Mouse (Mus musculus) gastrocnemius, adult 18-20 months (tissue): ENCODE results near the gene Tesk1. TPM values are rescaled to one million over a fixed set of nuclear protein-coding genes. Genes with fewer than 3 reads are reported as not detected.
A peak's percentile ranks its signal among the peaks of the same experiment; 100 is the strongest.

Experiments
- DNase-seq: peaks from one replicate; pipeline ENCODE4 v3.0.0; 2021; ENCODE audit warnings: low spot score
- total RNA-seq, 2 experiments: library from RNA; stranded (reverse); gene quantifications; 2 replicates each; pipeline ENCODE4 v1.2.3; 2021

Gene Tesk1
- total RNA-seq, 2 experiments from 2014 or later, result 56.2 to 60.8 TPM

DNA sequence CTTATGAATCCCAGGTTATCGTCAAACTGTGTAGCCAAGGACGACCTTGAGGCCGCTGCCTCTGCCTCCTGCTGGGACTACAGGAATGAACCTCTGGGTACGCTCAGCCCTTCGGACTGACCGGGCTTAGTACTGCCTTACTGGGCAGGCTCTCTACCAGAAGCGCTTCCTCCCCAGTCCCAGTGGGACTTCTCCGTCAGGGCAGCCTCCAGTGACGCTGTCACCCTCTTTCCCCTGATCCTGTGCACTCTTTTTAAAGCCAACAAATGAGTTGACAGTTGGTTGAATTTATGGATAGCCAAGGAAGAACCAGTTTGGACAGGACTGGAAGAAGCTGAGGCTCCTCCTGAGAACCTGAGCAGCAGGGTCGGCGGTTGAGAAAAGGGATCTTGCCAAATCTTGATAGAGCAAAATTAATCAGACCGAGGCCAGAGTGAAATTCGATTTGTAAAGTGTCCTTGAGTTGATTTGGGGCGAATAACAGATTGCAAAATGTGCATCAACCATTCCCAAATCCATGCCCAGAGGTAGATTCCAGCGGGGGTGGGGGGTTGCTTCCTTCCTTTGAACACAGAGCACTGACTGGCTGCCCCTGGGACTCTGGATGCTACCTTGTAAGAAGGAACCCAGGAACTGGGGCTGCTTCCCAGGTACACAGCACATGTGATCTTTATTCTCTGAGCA is 22.6 kb upstream of the Tesk1 start:
- DNase-seq, result peak; percentile 43

DNA sequence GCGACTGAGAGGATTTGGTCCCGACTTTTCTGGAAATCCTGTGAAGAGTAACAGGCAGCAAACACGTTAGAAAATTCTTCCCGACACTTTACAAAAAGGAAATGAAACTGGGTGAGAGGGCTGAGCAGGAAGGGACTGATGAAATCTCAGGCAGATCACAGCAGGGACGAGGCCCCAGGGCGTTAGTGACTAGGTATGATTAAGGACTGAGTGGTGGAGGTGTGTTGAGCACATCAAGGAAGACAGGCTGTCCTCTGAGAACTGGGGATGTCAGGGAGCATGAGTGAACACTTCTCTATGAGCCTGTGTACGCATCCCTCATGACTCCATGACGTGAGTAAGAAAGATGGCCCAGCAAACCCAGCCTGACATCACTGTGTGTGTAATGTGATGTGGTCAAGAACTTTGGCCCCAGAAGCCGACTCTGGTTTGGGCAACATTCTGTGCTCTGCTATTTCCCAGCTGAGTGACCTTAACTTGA is 21.9 kb upstream of the Tesk1 start:
- DNase-seq, result peak; percentile 36

DNA sequence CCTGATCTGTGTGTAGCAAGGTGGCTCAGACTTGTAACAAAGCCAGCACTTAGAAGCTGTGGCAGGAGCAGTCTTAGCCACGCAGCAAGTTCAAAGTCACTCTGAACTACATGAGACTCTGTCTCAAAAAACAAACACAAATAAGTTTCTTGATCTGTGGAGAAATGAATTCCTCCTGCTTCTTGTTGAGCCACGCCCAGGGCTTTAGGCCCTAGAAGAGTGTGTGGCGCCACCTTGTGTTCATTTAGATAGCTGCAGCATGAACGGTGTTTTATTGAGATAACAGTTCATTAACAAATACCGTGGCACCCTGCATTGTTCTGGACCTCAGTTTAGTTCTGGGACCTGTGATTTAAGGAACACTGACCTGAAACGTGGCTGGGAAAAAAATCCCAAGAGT is 21.4 kb upstream of the Tesk1 start:
- DNase-seq, result peak; percentile 88

DNA sequence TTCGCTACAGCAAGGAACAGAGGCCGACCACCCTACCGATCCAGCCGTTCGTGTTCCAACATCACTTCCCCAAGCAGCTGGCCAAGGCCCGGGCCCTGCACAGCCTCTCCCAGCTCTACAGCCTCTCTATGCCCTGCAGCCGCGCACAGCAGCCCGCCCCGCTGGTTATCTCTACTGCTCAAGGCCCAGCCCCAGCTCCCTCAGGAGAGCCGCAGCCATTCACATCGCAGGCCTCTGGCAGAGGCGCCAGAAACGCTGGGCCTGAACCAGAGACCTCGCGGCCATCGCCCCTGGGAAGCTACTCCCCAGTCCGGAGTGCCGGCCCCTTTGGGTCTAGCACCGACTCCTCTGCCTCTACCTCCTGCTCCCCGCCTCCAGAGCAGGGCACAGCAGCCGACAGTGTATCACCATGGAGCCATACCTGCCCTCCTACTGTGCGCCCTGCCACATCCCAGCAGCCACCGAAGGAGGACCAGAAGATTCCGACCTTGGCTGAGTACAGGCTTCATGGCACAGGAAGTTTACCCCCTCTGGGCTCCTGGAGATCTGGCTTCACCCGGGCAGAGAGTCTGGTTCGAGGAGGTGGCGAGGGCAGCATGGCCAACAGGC is 20.0 kb upstream of the Tesk1 start:
- DNase-seq, result peak; percentile 1

DNA sequence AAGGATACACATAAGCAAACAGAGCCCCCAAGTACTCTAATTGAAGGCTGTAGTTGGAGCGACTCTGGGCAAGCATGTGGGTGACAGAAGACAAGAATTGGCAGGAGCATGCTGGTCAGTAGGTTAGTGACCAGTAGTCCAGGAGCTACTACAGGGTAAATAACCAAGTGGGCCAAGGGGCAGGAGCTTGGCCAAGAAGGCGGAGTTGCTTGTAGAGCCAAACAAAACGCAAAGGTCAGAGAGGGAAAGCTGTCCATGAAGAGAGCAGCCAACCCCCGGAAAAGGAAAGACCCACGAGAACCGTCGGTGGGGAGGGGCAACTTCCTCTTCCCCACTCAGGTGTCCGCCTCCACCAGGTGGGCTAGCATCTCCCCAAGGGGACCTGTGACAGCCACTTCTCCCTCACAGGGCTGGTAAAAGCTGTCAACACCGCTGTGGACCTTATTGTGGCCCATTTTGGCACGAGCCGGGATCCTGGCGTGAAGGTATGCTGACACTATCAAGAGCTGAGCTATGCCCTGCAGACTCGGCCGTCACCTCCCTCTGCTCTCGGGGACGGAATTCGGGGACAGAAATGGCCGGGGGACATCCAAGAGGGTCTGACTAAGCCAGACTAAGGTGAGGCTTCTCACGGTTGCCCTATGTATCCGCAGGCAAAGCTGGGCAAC is 18.3 kb upstream of the Tesk1 start:
- DNase-seq, result peak; percentile 26

DNA sequence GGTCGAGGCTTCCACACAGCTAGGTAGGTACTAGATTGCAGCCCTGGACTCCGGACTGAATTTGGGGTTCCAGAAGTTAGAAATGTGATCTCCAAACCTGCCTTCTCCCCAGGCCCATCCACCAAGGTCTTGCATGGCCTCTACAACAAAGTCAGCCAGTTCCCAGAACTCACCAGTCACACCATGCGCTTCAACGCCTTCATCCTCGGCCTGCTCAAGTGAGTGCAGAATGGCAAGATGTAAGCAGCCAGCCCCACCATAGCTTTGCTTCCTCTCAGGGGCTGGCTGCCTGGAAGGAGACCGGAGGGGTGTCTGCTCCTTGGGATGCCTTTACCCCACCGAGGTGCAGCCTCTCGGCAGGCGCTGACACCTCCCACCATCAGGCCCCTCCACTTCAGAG is 17.7 kb upstream of the Tesk1 start:
- no peak for DNase-seq

DNA sequence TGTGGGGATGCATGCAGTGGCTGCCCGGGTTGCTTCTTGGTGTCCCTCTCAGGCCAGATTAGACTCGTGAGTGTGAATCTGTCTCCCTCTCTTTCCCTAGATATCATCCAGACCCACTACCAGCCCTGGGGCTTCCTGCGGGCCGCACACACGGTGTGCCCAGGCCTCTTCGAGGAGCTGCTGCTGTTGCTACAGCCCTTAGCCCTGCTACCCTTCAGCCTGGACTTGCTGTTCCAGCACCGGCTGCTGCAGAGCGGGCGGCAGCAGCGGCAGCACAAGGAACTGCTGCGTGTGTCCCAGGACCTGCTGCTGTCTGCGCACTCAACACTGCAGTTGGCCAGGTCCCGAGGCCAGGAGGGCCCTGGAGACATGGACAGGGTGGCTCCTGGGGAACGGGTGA is 16.5 kb upstream of the Tesk1 start:
- DNase-seq, result no peak

DNA sequence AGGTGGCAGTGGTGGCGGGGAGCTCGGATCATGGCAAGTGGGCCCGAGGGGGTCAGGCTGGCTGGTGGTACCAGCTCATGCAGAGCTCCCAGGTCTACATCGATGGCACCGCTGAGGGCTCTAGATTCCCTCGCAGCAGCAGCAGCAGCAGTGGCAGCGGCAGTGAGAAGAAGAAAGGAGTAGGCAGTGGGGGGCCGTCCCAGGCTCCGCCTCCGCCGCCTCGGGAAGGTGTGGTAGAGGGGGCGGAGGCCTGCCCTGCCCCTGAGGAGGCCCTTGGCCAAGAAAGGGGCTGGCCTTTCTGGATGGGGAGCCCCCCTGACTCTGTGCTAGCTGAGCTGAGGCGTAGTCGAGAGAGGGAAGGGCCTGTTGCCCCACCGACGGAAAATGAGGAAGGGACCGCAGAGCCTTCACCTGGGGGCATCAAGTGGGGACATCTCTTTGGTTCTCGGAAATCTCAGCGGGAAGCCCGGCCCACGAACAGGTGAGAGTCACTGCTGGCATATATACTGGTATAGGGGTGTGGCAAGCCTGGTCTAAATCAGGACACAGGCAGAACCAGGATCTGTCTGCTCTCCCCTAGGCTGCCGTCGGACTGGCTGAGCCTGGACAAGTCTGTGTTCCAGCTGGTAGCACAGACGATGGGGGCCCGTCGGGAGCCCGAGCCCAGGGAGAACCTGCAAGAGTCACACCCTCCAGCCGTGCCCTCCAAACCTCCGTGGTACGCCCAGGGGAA is 15.9 kb upstream of the Tesk1 start:
- DNase-seq, result no peak

DNA sequence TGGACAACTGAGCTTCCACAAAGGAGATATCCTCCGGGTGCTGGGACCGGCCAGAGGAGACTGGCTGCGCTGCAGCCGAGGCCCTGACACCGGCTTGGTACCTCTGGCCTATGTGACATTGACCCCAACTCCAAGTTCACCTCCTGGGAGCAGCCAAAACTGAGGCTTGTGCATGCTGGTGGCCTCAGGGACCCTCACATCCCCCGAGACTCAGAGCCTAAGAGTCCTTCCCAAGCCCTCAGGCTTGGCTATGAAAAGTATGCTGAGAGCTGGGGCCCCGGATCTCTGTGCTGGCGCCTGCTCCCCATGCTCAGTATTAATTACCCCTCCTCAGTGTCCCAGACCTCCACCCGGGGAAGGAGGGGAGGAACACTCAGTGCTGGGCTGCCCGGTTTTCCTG is 15.3 kb upstream of the Tesk1 start:
- DNase-seq, result no peak

DNA sequence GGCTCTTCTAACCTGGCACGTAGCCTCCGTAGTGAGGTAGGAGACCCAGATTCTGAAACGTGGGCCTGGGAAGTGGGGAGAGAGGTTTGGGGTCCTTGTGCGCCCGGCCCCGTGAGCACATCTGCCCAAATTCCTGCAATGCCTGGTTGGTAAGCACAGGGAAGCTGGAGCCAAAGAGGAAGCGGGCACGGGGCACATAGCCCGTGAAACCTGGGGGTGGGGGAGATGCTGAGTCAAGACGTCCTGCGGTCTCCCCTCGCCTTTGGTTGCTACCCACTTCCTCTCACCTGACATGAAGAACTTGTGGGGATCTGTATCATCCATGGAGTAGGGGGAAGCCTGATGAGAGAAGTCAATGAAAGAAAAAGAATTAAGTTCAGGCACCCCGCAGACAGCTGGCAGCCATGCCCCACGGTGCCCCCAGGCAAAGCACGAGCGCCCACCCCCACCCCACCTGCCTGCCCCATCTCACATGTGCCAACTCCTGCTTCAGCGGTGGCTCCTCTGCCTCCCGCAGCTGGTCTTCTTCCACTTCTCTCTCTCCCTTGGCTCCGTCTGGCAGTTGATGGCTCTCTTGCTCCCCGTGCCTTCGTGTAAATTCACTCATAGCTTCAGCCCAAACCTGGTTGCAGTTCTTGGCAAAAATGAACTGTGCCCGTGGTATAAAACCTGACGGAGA is 14.1 kb upstream of the Tesk1 start:
- DNase-seq, result no peak

DNA sequence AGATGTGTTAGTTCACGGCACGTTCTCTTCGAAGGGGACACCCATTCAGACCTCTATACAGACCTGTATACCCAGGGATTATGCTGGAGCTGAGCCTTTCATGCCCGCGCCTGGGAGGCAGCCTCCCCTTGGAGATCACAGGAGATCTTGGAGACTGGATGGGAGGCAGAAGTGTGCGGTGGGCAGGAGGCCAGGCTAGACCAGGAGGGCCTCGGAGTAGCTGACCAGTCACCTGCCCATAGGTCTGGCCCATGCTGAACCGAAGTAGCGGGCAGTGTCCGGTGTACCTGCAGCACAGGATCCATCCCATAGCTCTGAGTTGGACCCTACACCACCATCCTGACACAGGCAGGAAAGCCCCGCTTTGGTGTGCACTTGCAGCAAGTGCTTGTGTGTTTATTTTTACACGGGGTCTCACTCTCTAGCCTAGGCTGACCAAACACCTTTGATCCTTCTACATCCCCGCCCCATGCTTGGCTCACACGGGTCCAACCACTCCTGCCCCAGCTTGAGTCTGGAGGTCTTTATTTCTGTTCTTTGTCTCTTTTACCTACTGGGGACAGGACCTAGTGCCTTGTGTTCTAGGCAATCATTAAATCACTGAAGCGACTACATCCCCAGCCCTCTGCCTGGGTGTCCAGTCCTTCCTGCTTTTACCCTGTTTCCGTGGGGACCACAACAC is 13.4 kb upstream of the Tesk1 start:
- DNase-seq, result no peak

DNA sequence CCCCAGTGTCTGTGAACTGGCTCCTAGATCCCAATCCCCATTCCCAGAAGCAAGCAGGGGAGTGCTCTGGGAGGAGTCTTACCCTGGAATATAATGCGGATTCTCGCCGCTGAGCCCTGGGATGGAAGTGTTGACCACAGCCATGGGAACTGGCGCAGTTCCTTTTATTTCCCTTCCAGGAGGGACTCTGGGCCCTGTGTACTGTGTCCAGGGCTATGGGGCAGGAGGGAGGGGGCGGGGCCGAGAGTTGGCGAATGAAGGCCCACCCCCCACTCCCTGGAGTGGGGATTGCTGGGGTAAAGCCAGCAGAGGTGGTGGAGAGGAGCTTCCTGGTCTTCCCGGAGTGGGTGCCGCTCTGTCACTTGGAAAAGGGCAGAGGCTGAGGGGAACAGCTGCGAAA is 12.8 kb upstream of the Tesk1 start, which contains the start of gene Fam166b:
Gene Fam166b (minus strand): TSS at position 189 of the 400 bp plus-strand sequence.
- DNase-seq, result no peak

DNA sequence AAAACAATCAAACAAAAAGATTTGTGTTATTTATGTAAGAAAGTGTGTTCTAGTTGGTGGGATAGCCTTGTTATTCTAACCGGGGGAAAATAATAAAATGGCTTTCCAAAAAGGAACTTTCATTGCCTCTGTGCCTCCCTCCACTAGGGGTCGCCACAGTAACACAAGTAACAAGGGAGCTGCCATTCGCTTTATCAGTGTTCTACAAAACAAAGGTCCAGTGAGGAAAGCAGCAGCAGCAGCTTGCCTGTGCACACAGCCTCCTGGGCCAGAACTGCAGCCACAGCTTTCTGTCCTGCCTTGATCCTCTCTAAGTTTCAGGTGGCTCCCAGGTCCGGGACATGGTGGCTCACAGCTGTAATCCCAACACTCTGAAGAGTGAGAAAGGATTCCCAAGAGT is 10.0 kb upstream of the Tesk1 start:
- peak; percentile 83 for DNase-seq

DNA sequence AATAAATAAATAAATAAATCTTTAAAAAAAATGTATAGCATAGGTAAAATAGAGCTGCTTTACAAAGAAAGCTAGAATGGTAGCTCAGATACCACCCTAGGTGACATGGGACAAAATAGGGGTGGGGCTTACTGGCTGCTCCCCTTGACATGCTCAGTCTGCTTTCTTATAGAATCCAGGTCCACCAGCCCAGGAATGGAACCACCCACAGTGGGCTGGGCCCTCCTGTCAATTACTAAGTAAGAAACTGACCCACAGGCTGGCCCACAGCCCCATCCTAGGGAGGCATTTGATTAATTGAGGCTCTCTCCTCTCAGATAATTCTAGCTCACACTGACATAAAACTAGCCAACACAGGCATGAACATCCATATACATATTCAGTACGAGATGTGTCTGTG is 8.9 kb upstream of the Tesk1 start:
- DNase-seq, result no peak

DNA sequence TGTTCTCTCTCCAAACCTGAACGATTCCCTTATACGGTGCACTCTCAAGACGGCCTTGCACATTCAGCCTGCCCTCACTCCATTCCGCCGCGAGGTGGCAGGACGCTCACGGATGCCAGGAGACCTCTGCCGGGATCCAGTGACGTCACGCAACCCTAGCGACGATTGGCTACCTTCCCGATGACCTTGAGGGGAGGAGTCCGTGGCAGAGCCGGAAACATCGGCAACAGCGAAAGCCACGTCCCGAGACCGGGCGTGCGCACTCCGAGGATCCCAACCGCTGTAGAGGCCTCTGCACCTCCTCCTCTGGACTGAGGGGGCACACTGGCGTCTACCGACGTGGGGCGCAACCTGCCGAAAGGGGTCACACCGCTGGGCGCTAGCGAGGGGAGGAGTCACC is 305 bp downstream of the Tesk1 start:
- peak; percentile 100 for DNase-seq

DNA sequence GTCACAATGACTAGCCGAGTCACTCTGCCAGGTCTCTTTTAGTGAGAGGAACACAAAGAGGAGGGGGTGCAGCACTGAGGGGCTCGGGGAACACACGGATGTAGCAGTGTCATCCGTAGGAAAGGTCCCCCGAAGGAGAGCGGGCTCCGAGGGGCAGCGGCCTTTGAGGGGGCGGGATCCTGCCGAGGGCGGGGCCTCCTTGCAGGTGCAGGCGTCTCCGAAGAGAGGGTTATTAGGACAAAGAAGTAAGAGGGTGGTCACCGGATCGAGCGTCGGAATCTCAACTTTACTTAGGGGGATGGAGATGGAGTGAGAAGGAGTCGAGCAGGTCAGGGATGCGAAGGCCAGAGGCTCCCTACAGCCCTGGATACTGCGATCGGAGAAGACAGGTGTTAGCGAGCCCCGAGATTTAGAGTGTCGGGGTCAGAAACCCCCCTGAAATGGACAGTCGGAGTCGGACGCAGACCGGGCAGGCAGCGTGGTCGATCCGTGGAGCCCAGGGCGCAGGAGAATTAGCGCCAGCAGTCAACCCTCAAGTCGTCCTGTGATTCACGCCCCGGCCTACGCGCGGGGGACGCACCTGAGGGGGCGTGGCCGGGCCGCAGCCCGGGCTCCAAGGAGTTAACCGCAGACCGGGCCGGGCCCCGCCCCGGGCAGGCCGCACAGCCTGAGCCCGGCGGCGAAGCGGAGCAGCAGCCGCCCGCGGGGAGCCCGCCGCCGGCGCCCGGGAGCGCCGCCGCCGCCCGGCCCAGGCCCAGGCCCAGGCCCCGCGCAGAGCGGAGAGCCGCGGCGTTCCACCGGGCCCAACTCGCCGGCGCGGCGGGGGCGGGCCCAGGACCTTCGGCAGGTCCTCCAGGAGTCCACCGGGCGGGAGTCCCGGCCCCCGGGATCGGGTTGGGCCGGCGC is 970 bp downstream of the Tesk1 start:
- peak; percentile 43 for DNase-seq

DNA sequence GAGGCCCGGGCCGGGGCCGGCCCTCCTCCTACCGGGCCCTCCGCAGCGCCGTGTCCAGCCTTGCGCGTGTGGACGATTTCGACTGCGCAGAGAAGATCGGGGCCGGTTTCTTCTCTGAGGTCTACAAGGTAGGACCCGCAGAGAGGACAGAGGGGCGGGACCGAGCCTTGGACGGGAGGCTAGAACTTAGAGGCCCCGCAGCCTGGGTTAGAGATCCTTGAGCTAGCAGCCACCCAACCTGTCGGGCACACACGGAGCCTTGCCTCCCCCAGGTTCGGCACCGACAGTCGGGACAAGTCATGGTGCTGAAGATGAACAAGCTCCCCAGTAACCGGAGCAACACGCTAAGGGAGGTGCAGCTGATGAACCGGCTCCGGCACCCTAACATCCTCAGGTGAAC is 1.8 kb downstream of the Tesk1 start:
- no peak for DNase-seq

DNA sequence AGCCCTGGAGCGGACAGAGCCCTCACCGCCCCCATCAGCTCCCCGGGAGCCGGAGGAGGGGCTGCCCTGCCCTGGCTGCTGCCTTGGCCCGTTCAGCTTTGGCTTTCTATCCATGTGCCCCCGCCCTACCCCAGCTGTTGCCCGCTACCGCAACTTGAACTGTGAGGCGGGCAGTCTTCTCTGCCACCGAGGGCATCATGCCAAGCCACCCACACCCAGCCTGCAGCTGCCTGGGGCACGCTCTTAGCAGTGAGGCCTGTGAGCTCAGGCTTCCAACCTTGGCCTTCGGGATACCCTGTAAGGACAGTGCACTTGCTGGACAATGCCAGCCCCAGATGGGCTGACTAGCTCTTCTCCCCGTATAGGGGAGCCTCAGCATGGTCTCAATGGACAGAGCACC is 5.5 kb downstream of the Tesk1 start:
- DNase-seq, result peak; percentile 66

DNA sequence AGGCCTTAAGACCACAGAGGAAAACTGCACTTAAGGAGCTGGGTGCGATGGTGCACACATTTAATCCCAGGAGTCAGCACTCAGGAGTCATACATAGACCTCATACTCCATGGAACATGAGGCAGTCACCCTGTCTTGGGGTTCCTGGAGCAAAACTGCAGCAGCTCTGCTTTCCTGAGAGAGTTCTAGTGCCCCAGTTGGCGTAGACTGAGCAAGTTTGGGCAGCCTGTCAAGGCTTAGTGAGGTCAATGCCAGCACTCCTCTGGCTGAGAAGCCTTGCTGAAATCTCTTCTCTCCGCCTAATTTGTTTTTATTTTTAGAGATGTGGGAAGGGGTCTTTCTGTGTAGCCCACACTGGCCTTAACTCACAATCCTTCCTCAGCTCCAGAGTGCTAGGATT is 6.8 kb downstream of the Tesk1 start:
- peak; percentile 49 for DNase-seq

DNA sequence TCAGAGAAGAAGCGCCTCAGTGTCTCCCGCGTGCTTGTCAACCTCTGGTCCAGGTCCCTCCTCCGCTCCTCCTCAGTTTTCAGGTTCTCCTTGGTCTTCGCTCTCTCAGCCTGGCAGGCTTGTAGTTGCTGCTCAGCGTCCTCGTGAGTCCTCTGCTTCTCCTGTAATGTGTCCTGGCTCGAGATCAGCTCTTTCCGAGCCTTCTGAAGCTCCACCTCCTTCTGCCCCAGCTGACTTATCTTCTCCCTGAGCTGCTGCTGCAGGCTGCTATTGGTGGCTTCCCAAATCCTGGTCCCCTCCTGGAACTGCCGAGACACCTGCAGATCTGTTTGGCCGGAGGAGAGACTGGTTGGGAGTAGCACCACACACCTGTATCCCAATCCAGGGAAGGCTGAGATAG is 10.6 kb downstream of the Tesk1 start:
- no peak for DNase-seq
